Mouse (Mus musculus) gastrocnemius, adult 8-10 months (tissue): ENCODE measurements around the gene Ralgps2. TPM values are rescaled to one million over a fixed set of nuclear protein-coding genes. Genes with fewer than 3 reads are reported as not detected.
A peak's percentile ranks its signal among the peaks of the same experiment; 100 is the strongest.

Experiments used
- DNase-seq, 2 experiments: peaks; one replicate each; pipeline ENCODE4 v3.0.0; 2022; ENCODE audit warnings: low spot score in 2 of 2
- total RNA-seq, 4 experiments: library from RNA; stranded (reverse); gene quantifications; 2 replicates each; pipeline ENCODE4 v1.2.4; 2022

Gene Ralgps2
- total RNA-seq, 4 experiments from 2014 or later = 0.44 to 0.94 (median 0.76) TPM

GRCm38 (mm10) chr1:156775190-156775589 is 164.2 kb downstream of the Ralgps2 start:
- no peak for DNase-seq

GRCm38 (mm10) chr1:156770845-156771244 is 168.6 kb downstream of the Ralgps2 start:
- DNase-seq = no peak

GRCm38 (mm10) chr1:156769621-156770297 is 169.7 kb downstream of the Ralgps2 start:
- peak; percentile 13 to 25 for DNase-seq

- no peak for DNase-seq
Measured at GRCm38 (mm10) chr1:156769163-156769562, 170.3 kb downstream of the Ralgps2 start.

GRCm38 (mm10) chr1:156765311-156765710 is 174.1 kb downstream of the Ralgps2 start:
- DNase-seq = no peak

GRCm38 (mm10) chr1:156764584-156764983 is 174.8 kb downstream of the Ralgps2 start:
- no peak for DNase-seq

GRCm38 (mm10) chr1:156763280-156763679 is 176.1 kb downstream of the Ralgps2 start:
- DNase-seq = peak in 1 of 2 experiments; percentile 18

GRCm38 (mm10) chr1:156761430-156761801 is 178.0 kb downstream of the Ralgps2 start:
- DNase-seq = no peak

GRCm38 (mm10) chr1:156760549-156761429 is 178.6 kb downstream of the Ralgps2 start:
- no peak for DNase-seq

- no peak for DNase-seq
Measured at GRCm38 (mm10) chr1:156758326-156758725, 181.1 kb downstream of the Ralgps2 start.

- DNase-seq = peak; percentile 31 to 35
Measured at GRCm38 (mm10) chr1:156754608-156755413, 184.6 kb downstream of the Ralgps2 start.

Other genes starting within 250 kb of the Ralgps2 start
- 10 to 100 TPM; 28.2 to 50.5 (median 34.6) TPM for gene Fam20b, start 220.5 kb downstream of the Ralgps2 start, total RNA-seq
- 1 to 10 TPM; 4.5 to 6.4 (median 5.9) TPM for gene Angptl1, start 101.1 kb downstream of the Ralgps2 start, total RNA-seq
- gene Tex35, start 169.1 kb upstream of the Ralgps2 start, total RNA-seq = not detected